Mouse (Mus musculus): ENCODE data around the gene Wbp1l.

Gene Wbp1l

GRCm38 (mm10) chr19:46599375-46600256 is 732 bp downstream of the Wbp1l start:
- peak in 1 of 2 experiments; percentile 23 for DNase-seq

DNA sequence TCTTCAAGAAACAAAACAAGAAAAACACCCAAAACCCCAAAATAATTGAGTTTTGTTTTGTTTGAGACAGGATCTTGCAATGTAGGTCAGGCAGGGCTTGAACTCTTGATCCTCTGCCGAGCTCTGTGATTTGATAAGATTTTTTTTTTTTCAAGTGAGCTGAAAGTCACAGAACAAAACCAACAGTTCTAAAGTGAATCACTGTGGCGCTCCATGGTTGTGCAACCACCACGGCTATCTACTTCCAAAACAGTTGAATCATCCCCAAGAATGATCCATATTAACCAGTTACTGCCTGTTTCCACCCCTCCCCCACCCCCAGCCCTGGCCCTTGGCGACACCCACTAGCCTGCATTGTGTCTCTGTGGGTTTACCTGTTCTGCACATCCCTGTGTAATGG is 1.5 kb downstream of the Wbp1l start:
- DNase-seq: no peak

- no peak for DNase-seq
These were observed 2.6 kb downstream of the Wbp1l start for GRCm38 (mm10) chr19:46601491-46601890.

GRCm38 (mm10) chr19:46602406-46602805 is 3.5 kb downstream of the Wbp1l start:
- DNase-seq: no peak

- DNase-seq: no peak
These were observed 7.8 kb downstream of the Wbp1l start for GRCm38 (mm10) chr19:46606718-46607117.

GRCm38 (mm10) chr19:46607424-46607823 is 8.5 kb downstream of the Wbp1l start:
- DNase-seq: no peak

- no peak for DNase-seq
These were observed 9.3 kb downstream of the Wbp1l start for GRCm38 (mm10) chr19:46608158-46608557.

GRCm38 (mm10) chr19:46616378-46616777 is 17.5 kb downstream of the Wbp1l start:
- no peak for DNase-seq

DNA sequence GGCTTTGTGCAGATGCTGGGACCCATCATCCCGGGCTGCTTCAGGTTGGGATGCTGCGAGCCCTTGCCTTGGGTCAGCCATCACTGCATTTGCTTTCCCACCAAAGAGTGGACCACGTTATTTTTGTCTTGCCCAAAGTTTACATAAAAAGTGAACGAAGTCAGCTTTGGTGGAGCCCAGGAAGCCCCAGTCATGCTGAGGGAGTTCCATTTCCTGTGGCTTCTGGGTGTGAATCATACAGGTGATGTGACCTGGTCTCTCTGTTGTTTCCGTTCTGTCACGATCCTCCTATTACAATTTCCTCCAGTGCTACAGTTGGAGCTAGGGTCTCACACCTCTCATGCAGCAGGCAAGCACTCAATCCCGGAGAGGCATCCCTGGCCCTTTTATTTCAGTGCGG is 18.5 kb downstream of the Wbp1l start:
- DNase-seq: no peak

DNA sequence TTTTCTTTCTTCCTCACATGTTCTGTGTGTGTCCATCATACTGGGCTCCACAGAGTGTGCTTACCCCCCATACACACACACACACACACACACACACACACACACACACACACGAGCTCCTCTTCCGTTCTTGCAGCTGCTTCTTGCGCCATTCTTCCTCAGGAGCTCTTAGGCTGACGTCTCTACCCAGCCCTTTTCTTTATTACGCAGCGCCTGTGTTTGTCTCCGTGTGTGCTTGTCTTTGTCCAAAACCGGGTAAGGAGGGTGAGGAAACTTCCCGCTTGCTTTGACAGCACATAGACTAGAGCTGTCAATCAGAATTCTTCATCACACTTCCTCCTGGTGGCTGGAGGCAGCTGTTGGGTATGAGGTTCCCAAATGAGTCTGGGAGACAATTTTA is 19.4 kb downstream of the Wbp1l start:
- DNase-seq: no peak

- DNase-seq: peak; percentile 66 to 67
These were observed 20.1 kb downstream of the Wbp1l start for GRCm38 (mm10) chr19:46619001-46619400.

DNA sequence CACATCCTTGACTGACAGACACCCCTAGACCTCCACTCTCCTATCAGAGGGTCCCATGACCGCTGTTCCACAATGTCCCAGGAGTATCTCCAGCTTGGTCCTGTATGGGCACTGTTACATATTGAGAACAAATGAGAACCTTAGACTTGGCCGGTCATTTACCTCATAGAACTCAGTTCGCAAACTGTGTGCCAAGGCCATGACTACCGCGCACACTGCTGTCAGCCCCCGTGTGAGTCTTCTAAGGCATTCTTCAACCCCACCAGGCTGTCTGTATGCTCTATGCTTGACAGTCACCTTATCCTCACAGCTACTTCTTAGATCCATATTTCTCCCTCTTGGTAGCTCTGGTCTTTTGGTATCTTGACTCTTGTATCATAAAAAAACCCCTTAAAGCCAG is 20.6 kb downstream of the Wbp1l start:
- DNase-seq: no peak

DNA sequence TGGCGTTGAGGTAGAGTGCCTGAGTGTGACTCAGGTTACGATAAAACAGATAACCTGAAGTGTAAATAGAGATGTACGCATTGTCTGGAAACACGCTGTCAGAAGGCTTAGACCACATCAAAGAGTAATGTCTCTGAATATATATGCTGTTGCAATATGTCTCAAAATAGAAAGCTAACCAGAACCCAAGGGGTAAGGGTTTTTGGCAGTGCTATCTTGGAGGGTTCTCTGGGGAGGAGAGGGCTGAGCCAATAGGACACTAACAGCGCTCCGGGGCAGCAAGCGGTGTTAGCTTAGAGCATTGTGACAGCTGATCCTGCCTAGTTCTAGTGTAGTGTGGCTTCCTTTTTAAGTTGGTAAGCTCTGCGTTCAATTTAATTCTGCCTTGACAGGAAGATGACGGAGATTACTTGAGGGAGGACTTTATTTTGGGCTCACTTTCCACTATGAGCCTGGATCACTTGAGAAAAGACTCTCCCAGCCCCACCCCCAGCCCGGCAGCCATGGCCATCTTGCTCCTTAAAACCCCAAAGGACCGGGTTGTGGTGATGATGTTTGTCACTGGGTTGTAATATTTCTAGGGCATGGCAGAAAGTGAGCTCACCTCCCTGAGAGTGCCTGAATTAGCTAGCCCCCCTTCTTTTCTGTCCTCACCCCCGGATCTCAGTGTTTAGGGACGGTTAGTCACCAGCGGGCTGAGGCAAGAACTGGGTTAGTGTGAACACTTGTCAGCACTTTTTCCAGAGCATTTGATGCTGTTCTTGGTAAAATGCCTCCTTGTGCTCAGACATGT is 21.3 kb downstream of the Wbp1l start:
- DNase-seq: no peak

GRCm38 (mm10) chr19:46621236-46622183 is 22.6 kb downstream of the Wbp1l start:
- no peak for DNase-seq

DNA sequence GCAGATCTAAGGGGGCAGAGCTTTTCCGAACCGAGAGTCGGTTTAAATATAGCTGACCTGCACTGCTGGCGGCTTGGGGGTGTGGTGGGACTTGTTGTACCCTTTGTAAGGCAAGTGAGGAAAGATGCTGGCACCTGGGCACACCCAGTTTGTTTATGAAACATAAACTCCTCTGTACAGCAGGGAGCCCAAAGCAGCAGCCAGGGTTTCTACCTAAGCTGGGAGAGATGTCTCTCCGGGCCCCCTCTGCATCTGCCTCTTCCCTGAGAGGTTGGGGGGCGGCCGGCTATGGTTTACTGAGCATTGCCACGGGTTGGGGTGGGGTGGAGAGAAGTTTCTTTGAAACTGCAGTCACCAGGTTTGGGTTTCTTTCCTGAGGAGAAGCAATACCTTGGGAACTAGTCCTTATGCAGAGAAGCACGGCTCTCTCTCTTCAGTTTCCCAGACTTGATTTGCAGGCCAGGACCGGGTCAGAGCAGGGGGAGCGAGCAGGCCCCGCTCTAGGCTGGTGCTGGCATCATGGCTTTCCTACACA is 23.8 kb downstream of the Wbp1l start:
- DNase-seq: no peak

GRCm38 (mm10) chr19:46623194-46623667 is 24.3 kb downstream of the Wbp1l start:
- DNase-seq: no peak

DNA sequence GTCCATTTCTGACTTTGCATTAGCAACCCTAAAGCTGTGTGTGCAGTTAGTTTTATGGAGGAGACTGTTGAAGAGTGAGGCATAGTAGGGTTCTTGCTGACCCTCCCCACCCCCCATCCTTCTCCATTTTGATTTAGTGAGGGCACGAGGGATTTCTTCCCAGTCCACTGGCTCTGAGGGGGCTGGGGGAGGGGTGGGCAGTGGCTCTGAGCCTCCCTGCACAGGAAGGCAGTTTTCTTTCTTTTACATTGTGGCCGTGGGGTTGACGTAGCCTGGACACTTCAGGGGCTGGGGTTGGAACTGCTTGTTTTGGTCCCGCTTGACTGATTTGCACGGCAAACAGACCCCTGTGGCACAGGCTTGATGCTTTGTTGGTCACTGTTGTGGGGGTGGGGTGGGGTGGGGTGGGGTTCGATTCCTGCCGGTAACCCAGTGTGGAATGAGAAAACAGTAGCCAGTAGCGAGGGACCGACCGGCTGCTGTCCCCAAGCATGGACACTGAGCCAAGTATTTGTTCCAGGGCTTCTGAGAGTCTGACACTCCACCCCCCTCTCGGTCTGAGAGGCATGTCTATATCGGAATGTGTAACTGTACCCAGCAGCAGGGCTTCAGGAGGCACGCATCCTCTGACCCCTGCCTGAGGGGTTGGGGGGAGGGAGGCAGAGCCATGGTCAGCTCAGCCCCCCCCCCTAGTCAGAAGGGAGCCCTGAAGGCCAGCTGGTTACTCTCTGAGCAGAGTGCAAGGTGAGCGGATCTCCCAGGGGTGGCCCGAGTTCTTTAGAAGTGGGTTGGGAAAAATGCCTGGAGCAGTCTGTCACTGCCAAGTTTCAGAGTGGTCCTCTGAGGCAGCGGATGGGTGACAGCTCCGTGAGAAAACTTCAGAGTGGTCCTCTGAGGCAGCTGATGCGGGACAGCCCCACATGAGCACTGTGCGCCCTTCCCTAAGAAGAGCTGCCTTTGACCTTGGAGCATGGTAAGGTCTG is 25.2 kb downstream of the Wbp1l start:
- DNase-seq: peak; percentile 53 to 61

DNA sequence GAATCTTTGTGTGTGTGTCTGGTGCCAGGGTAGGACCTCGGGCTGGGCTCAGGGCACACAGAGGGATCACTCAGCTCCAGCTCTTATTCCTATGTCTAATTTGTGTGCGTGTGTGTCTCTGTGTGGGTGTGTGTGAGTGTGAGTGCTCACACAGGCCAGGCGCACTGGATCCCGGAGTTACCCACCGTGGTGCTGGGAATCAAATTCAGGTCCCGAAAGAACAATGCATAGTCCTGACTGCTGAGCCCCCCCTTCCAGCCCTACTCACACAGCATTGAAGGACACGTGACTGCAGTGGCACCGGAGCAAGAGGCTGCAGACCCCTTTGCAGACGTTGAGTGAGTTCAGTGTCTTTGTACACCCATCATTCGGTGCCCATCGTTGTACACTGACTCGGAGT is 26.1 kb downstream of the Wbp1l start:
- DNase-seq: no peak

GRCm38 (mm10) chr19:46625519-46625918 is 26.6 kb downstream of the Wbp1l start:
- no peak for DNase-seq

DNA sequence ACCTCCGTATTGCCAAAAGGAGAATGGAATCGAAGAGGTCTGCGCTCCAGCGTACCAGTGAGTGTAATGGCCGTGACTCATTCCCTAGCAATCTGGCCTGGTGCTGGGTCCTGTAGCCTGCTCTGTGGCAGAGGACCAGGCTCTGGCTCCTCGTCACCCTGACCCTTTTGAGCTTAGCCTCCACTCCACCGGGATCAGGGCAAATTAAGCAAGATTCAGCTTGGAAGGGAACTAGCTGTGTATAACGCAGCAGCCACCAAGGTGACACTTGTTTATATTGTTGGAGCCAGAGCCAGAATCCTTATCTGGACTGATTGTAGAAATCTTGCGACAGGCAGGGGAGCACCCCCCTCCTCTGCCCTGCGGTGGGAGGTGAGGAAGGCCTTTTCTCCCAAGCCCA is 29.5 kb downstream of the Wbp1l start:
- DNase-seq: no peak

GRCm38 (mm10) chr19:46629807-46630206 is 30.9 kb downstream of the Wbp1l start:
- no peak for DNase-seq
